Mouse (Mus musculus) liver, embryonic 16.5 days (tissue): ENCODE data around the gene Pds5a. TPM values are rescaled to one million over a fixed set of nuclear protein-coding genes. Genes with fewer than 3 reads are reported as not detected.

ENCODE experiments used
- ATAC-seq: fragments of 200-750 bp; cut with Nextera tagmentation; 2 replicates; pipeline ENCODE4 v1.8.0; 2017; ENCODE audit warnings: low read depth, mild to moderate bottlenecking, moderate number of reproducible peaks, moderate library complexity
- H3K27ac ChIP-seq: fragments of 300-500 bp; sonication (generic); 2 replicates; pipeline ENCODE4 v1.5.1; 2014; ENCODE audit warnings: mild to moderate bottlenecking, low read length
- H3K27me3 ChIP-seq: fragments of 300-500 bp; sonication (generic); 2 replicates; pipeline ENCODE4 v1.6.1; 2014; ENCODE audit warnings: low read depth, low read length, mixed read lengths; ENCODE audit not compliant: control insufficient read depth, insufficient read depth
- H3K36me3 ChIP-seq: fragments of 300-500 bp; sonication (generic); 2 replicates; pipeline ENCODE4 v1.6.1; 2014; ENCODE audit warnings: mild to moderate bottlenecking; ENCODE audit not compliant: control insufficient read depth, insufficient read depth
- H3K4me1 ChIP-seq: fragments of 300-500 bp; sonication (generic); 2 replicates; pipeline ENCODE4 v1.6.1; 2014; ENCODE audit warnings: low read depth, low read length, mixed read lengths; ENCODE audit not compliant: control insufficient read depth
- H3K4me2 ChIP-seq: fragments of 300-500 bp; sonication (generic); 2 replicates; pipeline ENCODE4 v1.6.1; 2014; ENCODE audit warnings: low read depth, low read length, mixed read lengths
- H3K4me3 ChIP-seq: fragments of 300-500 bp; sonication (generic); 2 replicates; pipeline ENCODE4 v1.5.1; 2014; ENCODE audit warnings: low read depth, mild to moderate bottlenecking, low read length
- H3K9ac ChIP-seq: fragments of 300-500 bp; sonication (generic); 2 replicates; pipeline ENCODE4 v1.6.1; 2014; ENCODE audit warnings: low read depth, low read length
- H3K9me3 ChIP-seq: fragments of 300-500 bp; sonication (generic); replicated peaks from 2 replicates; pipeline ENCODE4 v1.6.1; 2016; ENCODE audit warnings: low read length; ENCODE audit not compliant: control insufficient read depth
- WGBS: fragments of 180-500 bp; shearing (Covaris S2); extraction: QIAGEN DNeasy Blood & Tissue Kit; methylation state at CpG from one replicate; pipeline ENCODE4 v1.1.7; 2014; ENCODE audit not compliant: insufficient replicate concordance; 5-methylcytosine and 5-hydroxymethylcytosine counted together
- polyA plus RNA-seq: library from polyadenylated mRNA; unstranded; fragments of >200 nt; fragmentation: Nextera tagmentation; extraction: Ambion mirVana; gene quantifications from 2 replicates; pipeline ENCODE4 v1.2.1, GENCODE M21; 2015

The Pds5a gene
- polyA plus RNA-seq, 1 experiment from 2014 or later, result 15.7 TPM

DNA sequence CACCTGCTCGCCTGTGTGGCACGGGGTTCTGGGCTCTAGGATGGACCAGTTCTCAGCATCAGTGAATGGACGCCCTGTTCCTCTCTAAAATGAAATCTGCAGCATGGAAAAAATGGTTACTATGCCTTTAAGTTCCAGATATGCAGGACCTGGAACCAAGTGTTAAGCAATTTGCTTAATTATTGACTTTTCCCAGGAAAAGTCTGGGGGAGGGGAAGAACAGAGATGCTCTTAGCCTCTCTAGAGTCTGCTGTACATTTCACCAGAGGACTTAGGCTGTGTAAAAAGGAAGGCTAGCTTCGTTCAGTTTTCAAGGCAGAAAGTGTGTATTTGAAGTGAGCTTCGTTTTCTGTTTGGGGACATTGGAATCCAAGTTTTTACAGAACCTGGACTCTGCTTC lies 88.3 kb downstream of the Pds5a start:
- no peak overlapping the region for H3K9ac ChIP-seq
- 0 out of 2 replicates have a peak overlapping the region, but pooled peaks have one; percentile 27 for H3K27ac ChIP-seq
- no peaks in the 10 kb centered on the region for H3K27me3 ChIP-seq
- WGBS, result 71% methylated on average over 5 of the region's 5 CpGs
- no peaks in the 10 kb centered on the region for H3K9me3 ChIP-seq
- ATAC-seq, result peak; percentile 80
- H3K4me1 ChIP-seq, result no peaks in the 10 kb centered on the region; the same call in 1 of the 2 replicates
- H3K4me3 ChIP-seq, result no peak overlapping the region
- H3K4me2 ChIP-seq, result no peak overlapping the region
- peaks cover 9% of the 10 kb centered on the region for H3K36me3 ChIP-seq

DNA sequence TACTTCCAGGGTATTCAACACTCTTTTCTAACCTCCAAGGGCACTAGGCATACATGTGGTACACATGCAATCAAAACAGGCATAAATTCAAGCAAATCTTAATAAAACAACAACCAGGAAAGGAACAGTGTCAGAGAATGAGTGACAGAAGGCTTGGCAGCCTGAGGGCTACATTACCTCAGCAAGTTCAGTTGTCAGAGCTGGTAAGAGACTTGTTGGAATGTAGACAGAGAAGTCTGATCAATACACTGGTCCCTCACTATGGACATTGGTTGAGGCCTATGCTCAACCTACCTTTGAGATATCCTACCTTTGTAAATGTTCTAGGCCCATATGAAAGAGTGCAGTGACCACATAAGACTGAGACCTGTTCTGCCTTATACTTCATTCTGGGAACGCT lies 91.3 kb downstream of the Pds5a start:
- no peak for ATAC-seq
- Histone ChIP-seq H3K27ac (no peak overlapping the region), H3K9me3 (no peaks in the 10 kb centered on the region), H3K4me3 (no peak overlapping the region), H3K36me3 (peaks cover 10% of the 10 kb centered on the region), H3K9ac (no peak overlapping the region), H3K4me2 (no peak overlapping the region), H3K4me1 (no peaks in the 10 kb centered on the region; the same call in 1 of the 2 replicates), H3K27me3 (no peaks in the 10 kb centered on the region)
- WGBS, result 81% methylated on average over 1 of the region's 1 CpGs

GRCm38 (mm10) chr5:65599681-65600080 lies 98.4 kb downstream of the Pds5a start:
- no peak overlapping the region for H3K4me2 ChIP-seq
- H3K36me3 ChIP-seq, result peaks cover 7% of the 10 kb centered on the region
- no peak overlapping the region for H3K9ac ChIP-seq
- H3K27ac ChIP-seq, result no peak overlapping the region
- no peak for ATAC-seq
- H3K4me1 ChIP-seq, result no peaks in the 10 kb centered on the region
- H3K9me3 ChIP-seq, result no peaks in the 10 kb centered on the region
- no peaks in the 10 kb centered on the region for H3K27me3 ChIP-seq
- no peak overlapping the region for H3K4me3 ChIP-seq
- 77% methylated on average over 7 of the region's 7 CpGs for WGBS

GRCm38 (mm10) chr5:65592421-65592820 lies 105.7 kb downstream of the Pds5a start:
- H3K36me3 ChIP-seq, result peaks cover 8% of the 10 kb centered on the region
- WGBS, result 59% methylated on average over 2 of the region's 2 CpGs

DNA sequence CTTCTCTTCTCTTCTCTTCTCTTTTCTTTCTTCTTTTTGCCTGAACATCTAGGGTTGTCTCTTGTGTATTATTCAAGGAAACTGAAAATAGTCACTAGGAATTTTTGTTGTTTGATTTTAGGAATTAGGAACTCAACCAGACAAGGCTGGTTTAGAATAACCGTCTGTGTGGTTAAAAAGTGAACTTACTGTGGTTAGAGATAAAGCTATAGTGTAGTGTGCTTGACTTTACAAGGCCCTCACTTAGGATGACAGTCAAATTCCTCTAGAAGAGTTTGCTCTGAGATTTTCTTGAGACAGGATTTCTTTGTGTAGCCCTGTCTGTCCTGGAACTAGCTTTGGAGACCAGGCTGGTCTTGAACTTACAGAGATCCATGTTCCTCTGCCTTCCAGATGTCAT lies 107.9 kb downstream of the Pds5a start:
- Histone ChIP-seq H3K9ac (no peak overlapping the region), H3K36me3 (peaks cover 12% of the 10 kb centered on the region), H3K4me1 (no peaks in the 10 kb centered on the region; the same call in 1 of the 2 replicates), H3K9me3 (no peaks in the 10 kb centered on the region), H3K4me3 (no peak overlapping the region), H3K27ac (no peak overlapping the region), H3K4me2 (no peak overlapping the region), H3K27me3 (no peaks in the 10 kb centered on the region)
- WGBS, result 31% methylated on average over 1 of the region's 1 CpGs
- no peak for ATAC-seq

More at GRCm38 (mm10) chr5:65592421-65592820, 105.7 kb downstream of the Pds5a start:
- no peak overlapping the region for H3K4me2 ChIP-seq
- H3K27me3 ChIP-seq, result no peaks in the 10 kb centered on the region
- no peak overlapping the region for H3K9ac ChIP-seq
- H3K27ac ChIP-seq, result no peak overlapping the region
- H3K9me3 ChIP-seq, result no peaks in the 10 kb centered on the region
- no peak for ATAC-seq
- no peaks in the 10 kb centered on the region; the same call in 1 of the 2 replicates for H3K4me1 ChIP-seq
- H3K4me3 ChIP-seq, result no peak overlapping the region

DNA sequence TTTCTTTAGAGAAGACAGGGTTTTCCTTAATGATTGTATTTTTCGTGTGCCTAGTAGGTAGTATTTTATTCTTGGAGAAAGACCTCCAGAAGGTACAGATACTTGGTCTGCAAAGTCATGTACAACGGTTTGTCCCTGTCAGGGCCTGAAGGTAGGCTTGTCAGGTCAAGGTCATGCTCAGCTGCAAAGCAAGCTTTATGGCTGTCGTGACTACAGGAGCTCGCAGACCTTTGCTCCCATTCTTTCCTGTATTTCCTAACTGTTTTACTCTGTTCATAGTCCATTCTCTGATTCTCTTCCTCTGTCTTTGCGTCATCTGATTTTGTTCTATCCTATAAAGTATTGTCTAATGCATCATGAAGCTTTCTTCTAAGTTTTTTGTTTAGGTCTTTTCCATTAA lies 111.8 kb downstream of the Pds5a start:
- Histone ChIP-seq H3K9me3 (no peaks in the 10 kb centered on the region), H3K27me3 (no peaks in the 10 kb centered on the region), H3K9ac (no peak overlapping the region), H3K4me2 (no peak overlapping the region), H3K36me3 (peaks cover 8% of the 10 kb centered on the region), H3K4me1 (no peaks in the 10 kb centered on the region; the same call in 1 of the 2 replicates), H3K4me3 (no peak overlapping the region), H3K27ac (no peak overlapping the region)
- peak; percentile 78 for ATAC-seq
- WGBS, result 71% methylated on average over 5 of the region's 5 CpGs

GRCm38 (mm10) chr5:65578545-65578944 lies 119.5 kb downstream of the Pds5a start:
- Histone ChIP-seq H3K27ac (no peak overlapping the region), H3K36me3 (peaks cover 6% of the 10 kb centered on the region), H3K9ac (no peak overlapping the region), H3K4me2 (no peak overlapping the region), H3K4me3 (no peak overlapping the region), H3K27me3 (no peaks in the 10 kb centered on the region), H3K4me1 (peaks cover 2% of the 10 kb centered on the region; the same call in 1 of the 2 replicates), H3K9me3 (no peaks in the 10 kb centered on the region)
- ATAC-seq, result no peak
- WGBS, result 83% methylated on average over 3 of the region's 3 CpGs

DNA sequence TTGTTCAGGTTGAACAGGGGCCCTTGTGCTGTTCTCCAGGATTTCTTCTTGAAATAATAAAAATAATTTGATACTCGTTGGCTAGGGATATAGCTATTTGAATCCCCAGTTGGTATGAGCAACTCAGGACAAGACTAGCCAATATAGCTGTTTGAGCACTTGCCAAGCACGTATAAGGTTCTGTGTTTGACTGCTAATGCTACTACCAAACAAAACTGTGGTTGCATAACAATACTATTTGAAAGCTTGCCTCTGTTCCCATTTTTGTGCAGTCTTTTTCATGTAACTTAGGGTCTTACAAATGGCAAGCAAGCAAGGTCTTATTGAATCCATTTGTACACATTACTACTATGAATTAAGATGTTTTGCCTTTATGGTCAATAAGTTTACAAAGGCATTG lies 122.2 kb downstream of the Pds5a start:
- H3K4me1 ChIP-seq, result peaks cover 2% of the 10 kb centered on the region; the same call in 1 of the 2 replicates
- no peak overlapping the region for H3K4me2 ChIP-seq
- H3K27me3 ChIP-seq, result no peaks in the 10 kb centered on the region
- no peak overlapping the region for H3K27ac ChIP-seq
- H3K9ac ChIP-seq, result no peak overlapping the region
- no peak overlapping the region for H3K4me3 ChIP-seq
- no peaks in the 10 kb centered on the region for H3K9me3 ChIP-seq
- ATAC-seq, result no peak
- WGBS, result 75% methylated on average over 2 of the region's 2 CpGs
- H3K36me3 ChIP-seq, result peaks cover 4% of the 10 kb centered on the region

DNA sequence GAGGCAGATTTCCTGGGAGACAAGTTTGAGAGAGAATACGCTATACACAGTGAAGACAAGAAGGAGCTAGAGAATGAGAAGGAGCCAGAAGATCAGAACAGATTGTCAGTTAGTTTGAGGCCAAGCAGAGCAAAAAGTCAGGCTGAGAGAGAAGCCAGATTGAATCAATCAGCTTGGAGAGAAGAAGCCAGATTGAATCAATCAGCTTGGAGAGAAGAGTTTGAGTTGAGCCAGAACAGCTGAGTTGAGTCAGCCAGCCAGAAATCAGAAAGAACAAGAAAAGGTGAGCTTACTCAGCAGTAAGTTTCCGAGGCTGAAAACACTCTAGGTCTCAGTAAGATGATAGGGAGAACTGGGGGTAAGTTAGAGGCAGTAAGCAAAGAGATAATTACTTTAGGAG lies 123.2 kb downstream of the Pds5a start:
- ATAC-seq, result no peak
- H3K9ac ChIP-seq, result no peak overlapping the region
- H3K27ac ChIP-seq, result no peak overlapping the region
- H3K4me2 ChIP-seq, result no peak overlapping the region
- H3K4me1 ChIP-seq, result peaks cover 2% of the 10 kb centered on the region; the same call in 1 of the 2 replicates
- WGBS, result 84% methylated on average over 2 of the region's 2 CpGs
- no peaks in the 10 kb centered on the region for H3K9me3 ChIP-seq
- no peaks in the 10 kb centered on the region for H3K27me3 ChIP-seq
- no peaks in the 10 kb centered on the region; the same call in 1 of the 2 replicates for H3K36me3 ChIP-seq
- H3K4me3 ChIP-seq, result no peak overlapping the region
